Mouse (Mus musculus): ENCODE measurements around the gene Ankef1. TPM values are rescaled to one million over a fixed set of nuclear protein-coding genes. Genes with fewer than 3 reads are reported as not detected.

The Ankef1 gene
- polyA plus RNA-seq, 1 experiment = 1.0 TPM

GRCm38 (mm10) chr2:136532033-136532432 is 30.3 kb downstream of the Ankef1 start:
- H3K27ac ChIP-seq (ENCODE audit: control insufficient read depth, insufficient read depth, low read depth, low read length, poor library complexity) = no peak overlapping the region
- H3K4me1 ChIP-seq (ENCODE audit: control insufficient read depth, insufficient read depth, low read length) = no peaks in the 10 kb centered on the region
- WGBS = 6% methylated on average over 23 of the region's 23 CpGs
- peak overlapping the region; percentile 1 for H3K4me3 ChIP-seq (replicated peaks; ENCODE audit: control insufficient read depth, low read depth, low read length)
- TF ChIP-seq CTCF (IDR thresholded peaks at IDR 0.05; ENCODE audit: control insufficient read depth, insufficient read depth, low read length) (no peak), POLR2A (IDR thresholded peaks at IDR 0.05; ENCODE audit: borderline replicate concordance, control insufficient read depth, low read depth, low read length) (no peak)

DNA sequence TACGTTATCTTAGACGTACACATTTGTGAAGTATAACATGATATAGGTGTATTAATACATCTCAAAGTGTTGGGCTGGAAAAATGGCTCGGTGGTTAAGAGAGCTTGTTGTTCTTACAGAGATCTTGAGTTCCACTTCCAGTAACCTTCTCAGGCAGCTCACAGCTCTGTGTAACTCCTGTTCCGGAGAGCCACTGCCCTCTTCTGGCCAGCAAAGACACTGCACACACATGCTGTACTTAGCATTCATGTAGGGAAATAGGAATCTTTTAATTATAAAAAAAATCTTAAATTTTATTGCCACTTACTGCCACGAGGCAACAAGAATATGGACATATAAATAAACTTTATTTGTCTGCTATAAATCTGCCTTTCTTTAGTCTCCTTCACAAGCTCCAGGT is 56.3 kb downstream of the Ankef1 start:
- TF ChIP-seq CTCF (IDR thresholded peaks at IDR 0.05; ENCODE audit: control insufficient read depth, insufficient read depth, low read length) = no peak
- no peak for TF ChIP-seq POLR2A (IDR thresholded peaks at IDR 0.05; ENCODE audit: borderline replicate concordance, control insufficient read depth, low read depth, low read length)
- 66% methylated on average over 5 of the region's 5 CpGs for WGBS
- Histone ChIP-seq H3K4me3 (replicated peaks; ENCODE audit: control insufficient read depth, low read depth, low read length) (no peak overlapping the region), H3K4me1 (ENCODE audit: control insufficient read depth, insufficient read depth, low read length) (no peaks in the 10 kb centered on the region), H3K27ac (ENCODE audit: control insufficient read depth, insufficient read depth, low read depth, low read length, poor library complexity) (no peak overlapping the region)

DNA sequence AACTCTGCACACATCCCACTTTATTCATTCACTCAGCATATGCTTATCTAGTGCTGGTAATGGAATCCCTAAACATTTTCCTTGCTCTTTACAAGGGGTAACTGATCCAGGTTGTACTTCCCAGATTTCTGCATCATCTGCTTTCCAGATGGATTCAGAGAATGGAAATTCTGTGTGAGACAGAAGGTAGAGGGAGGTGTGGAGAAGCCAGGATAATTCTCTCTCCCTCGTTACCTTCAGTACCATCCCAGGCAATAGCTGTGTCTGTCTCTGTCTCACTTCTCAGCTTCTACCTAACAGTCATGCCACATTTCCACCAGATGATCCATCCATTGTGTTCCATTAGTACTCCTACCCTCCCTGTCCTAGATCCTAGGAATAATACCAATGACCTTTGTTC is 60.6 kb downstream of the Ankef1 start:
- Histone ChIP-seq H3K4me1 (ENCODE audit: control insufficient read depth, insufficient read depth, low read length) (no peaks in the 10 kb centered on the region), H3K27ac (ENCODE audit: control insufficient read depth, insufficient read depth, low read depth, low read length, poor library complexity) (no peak overlapping the region), H3K4me3 (replicated peaks; ENCODE audit: control insufficient read depth, low read depth, low read length) (no peak overlapping the region)
- 67% methylated on average over 1 of the region's 1 CpGs for WGBS
- TF ChIP-seq POLR2A (IDR thresholded peaks at IDR 0.05; ENCODE audit: borderline replicate concordance, control insufficient read depth, low read depth, low read length) = no peak
- TF ChIP-seq CTCF (IDR thresholded peaks at IDR 0.05; ENCODE audit: control insufficient read depth, insufficient read depth, low read length) = no peak

DNA sequence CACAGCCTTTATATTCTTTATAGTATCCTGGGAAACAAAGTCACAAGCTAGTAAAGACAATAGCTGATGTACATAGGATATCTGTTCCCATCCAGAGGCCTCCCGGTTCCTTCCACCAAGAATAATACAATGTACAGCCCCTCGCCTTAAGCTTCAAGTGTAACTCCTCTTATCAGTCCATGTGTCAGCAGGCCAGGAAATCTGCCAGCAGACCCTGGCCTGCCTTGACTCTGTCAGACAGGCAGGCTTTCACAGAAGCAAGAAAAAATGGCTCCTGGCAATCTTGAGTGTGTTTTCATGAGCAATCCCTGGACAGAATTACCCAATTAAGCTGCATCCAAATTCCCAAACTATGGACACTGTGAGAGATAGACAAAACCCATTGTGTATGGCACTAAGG is 69.1 kb downstream of the Ankef1 start:
- no peak overlapping the region for H3K27ac ChIP-seq (ENCODE audit: control insufficient read depth, insufficient read depth, low read depth, low read length, poor library complexity)
- TF ChIP-seq CTCF (IDR thresholded peaks at IDR 0.05; ENCODE audit: control insufficient read depth, insufficient read depth, low read length) (no peak), POLR2A (IDR thresholded peaks at IDR 0.05; ENCODE audit: borderline replicate concordance, control insufficient read depth, low read depth, low read length) (no peak)
- 58% methylated on average over 2 of the region's 2 CpGs for WGBS
- no peak overlapping the region for H3K4me3 ChIP-seq (replicated peaks; ENCODE audit: control insufficient read depth, low read depth, low read length)
- H3K4me1 ChIP-seq (ENCODE audit: control insufficient read depth, insufficient read depth, low read length) = no peaks in the 10 kb centered on the region

- WGBS = 42% methylated on average over 2 of the region's 2 CpGs
Measured at GRCm38 (mm10) chr2:136582762-136583161, 81.1 kb downstream of the Ankef1 start.

DNA sequence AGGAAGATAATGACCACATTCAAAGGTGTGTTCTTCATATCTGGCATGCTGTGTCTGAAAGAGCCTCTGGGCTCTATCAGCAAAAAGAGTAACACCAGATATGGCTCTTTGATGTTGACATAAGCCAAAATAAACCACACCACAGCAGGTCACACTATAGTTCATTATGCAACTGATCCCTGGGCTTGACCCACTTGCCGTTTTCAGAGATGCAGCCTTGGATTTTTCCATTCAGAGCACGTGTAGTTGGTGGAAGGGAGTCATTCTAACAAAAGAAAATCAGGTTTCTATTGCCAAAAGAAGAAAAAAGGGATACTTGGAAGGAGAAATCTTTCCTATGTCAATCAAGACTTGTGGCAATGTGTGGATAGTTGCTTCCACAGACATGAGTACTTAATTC is 87.1 kb downstream of the Ankef1 start:
- no peak overlapping the region for H3K4me3 ChIP-seq (replicated peaks; ENCODE audit: control insufficient read depth, low read depth, low read length)
- WGBS = 38% methylated on average over 2 of the region's 2 CpGs

More at GRCm38 (mm10) chr2:136582762-136583161, 81.1 kb downstream of the Ankef1 start:
- no peak for TF ChIP-seq CTCF (IDR thresholded peaks at IDR 0.05; ENCODE audit: control insufficient read depth, insufficient read depth, low read length)
- TF ChIP-seq POLR2A (IDR thresholded peaks at IDR 0.05; ENCODE audit: borderline replicate concordance, control insufficient read depth, low read depth, low read length) = no peak
- H3K4me3 ChIP-seq (replicated peaks; ENCODE audit: control insufficient read depth, low read depth, low read length) = no peak overlapping the region
- H3K27ac ChIP-seq (ENCODE audit: control insufficient read depth, insufficient read depth, low read depth, low read length, poor library complexity) = no peak overlapping the region
- no peaks in the 10 kb centered on the region for H3K4me1 ChIP-seq (ENCODE audit: control insufficient read depth, insufficient read depth, low read length)

DNA sequence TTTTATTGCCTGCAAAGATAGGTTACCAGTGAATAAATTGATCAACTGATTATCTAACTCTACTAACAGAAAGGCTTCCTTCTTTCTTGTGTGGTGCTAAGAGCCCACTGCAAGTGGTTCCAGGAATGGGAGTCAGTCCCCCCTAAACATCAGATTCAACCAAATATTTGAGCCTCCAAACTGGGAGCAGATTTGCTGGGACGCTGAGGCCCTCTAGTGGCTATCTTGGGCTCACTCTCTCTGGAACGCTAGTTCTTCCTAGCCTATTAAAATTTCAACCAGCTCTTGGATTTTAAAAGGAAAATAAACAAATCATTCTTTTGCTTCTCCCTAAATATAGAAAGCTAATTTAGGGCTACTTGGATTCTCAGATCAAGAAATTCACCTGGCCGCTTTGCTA is 94.7 kb downstream of the Ankef1 start:
- no peak overlapping the region for H3K27ac ChIP-seq (ENCODE audit: control insufficient read depth, insufficient read depth, low read depth, low read length, poor library complexity)
- no peaks in the 10 kb centered on the region for H3K4me1 ChIP-seq (ENCODE audit: control insufficient read depth, insufficient read depth, low read length)
- TF ChIP-seq CTCF (IDR thresholded peaks at IDR 0.05; ENCODE audit: control insufficient read depth, insufficient read depth, low read length) (0 out of 2 replicates have a peak, but pooled peaks have one; percentile 4), POLR2A (IDR thresholded peaks at IDR 0.05; ENCODE audit: borderline replicate concordance, control insufficient read depth, low read depth, low read length) (no peak)
- WGBS = 30% methylated on average over 3 of the region's 3 CpGs
- no peak overlapping the region for H3K4me3 ChIP-seq (replicated peaks; ENCODE audit: control insufficient read depth, low read depth, low read length)

More for the DNA sequence above, 87.1 kb downstream of the Ankef1 start:
- H3K27ac ChIP-seq (ENCODE audit: control insufficient read depth, insufficient read depth, low read depth, low read length, poor library complexity) = no peak overlapping the region
- no peaks in the 10 kb centered on the region for H3K4me1 ChIP-seq (ENCODE audit: control insufficient read depth, insufficient read depth, low read length)
- TF ChIP-seq CTCF (IDR thresholded peaks at IDR 0.05; ENCODE audit: control insufficient read depth, insufficient read depth, low read length) = no peak
- no peak for TF ChIP-seq POLR2A (IDR thresholded peaks at IDR 0.05; ENCODE audit: borderline replicate concordance, control insufficient read depth, low read depth, low read length)

DNA sequence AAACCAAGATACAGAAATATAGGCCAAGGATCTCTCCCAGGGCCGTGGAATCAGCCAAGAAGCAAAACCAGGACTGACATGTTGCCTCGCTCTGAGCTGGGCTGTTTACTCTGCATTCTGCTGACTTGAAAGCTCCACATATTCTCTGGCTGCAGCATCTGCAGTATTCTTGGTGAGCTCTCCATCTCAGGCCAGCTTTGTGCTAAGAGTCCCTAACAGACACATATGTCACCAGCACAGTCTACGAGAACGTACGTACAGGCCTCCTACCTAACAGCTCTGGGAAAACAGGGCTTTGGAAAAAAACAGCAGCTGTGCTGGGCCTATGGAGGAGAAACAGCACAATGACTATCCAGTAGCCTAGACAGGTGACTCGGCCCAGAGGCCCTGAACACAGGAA is 97.0 kb downstream of the Ankef1 start:
- WGBS = 75% methylated on average over 6 of the region's 6 CpGs
- H3K4me1 ChIP-seq (ENCODE audit: control insufficient read depth, insufficient read depth, low read length) = no peaks in the 10 kb centered on the region
- no peak overlapping the region for H3K4me3 ChIP-seq (replicated peaks; ENCODE audit: control insufficient read depth, low read depth, low read length)
- no peak overlapping the region for H3K27ac ChIP-seq (ENCODE audit: control insufficient read depth, insufficient read depth, low read depth, low read length, poor library complexity)
- TF ChIP-seq CTCF (IDR thresholded peaks at IDR 0.05; ENCODE audit: control insufficient read depth, insufficient read depth, low read length) = no peak
- TF ChIP-seq POLR2A (IDR thresholded peaks at IDR 0.05; ENCODE audit: borderline replicate concordance, control insufficient read depth, low read depth, low read length) = no peak

DNA sequence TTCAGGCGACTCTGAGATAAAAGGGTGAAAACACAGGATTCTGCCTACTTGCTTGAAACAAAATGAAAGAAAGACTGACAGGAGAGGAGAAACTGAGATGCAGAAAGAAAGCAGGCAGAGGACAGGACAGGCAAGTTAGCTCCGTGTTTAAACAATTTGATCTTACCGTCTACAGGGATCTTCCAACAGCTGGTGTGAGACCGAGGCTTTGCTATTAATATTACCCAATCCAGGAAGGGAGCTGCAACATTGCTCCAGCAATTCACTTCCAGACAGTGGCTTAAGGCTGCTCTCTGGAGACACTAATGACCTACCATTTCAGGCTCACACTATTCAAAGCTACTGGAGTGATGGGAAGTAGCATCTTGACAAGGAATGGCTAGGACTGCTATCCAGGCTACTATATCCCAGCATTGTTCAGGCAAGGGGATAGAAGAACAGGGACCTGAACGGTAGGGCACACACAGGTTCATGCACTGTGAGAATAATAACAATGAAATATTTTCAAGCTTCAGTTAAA is 99.0 kb downstream of the Ankef1 start:
- no peak for TF ChIP-seq CTCF (IDR thresholded peaks at IDR 0.05; ENCODE audit: control insufficient read depth, insufficient read depth, low read length)
- TF ChIP-seq POLR2A (IDR thresholded peaks at IDR 0.05; ENCODE audit: borderline replicate concordance, control insufficient read depth, low read depth, low read length) = no peak
- WGBS = 70% methylated on average over 5 of the region's 5 CpGs
- no peaks in the 10 kb centered on the region for H3K4me1 ChIP-seq (ENCODE audit: control insufficient read depth, insufficient read depth, low read length)
- H3K27ac ChIP-seq (ENCODE audit: control insufficient read depth, insufficient read depth, low read depth, low read length, poor library complexity) = no peak overlapping the region
- no peak overlapping the region for H3K4me3 ChIP-seq (replicated peaks; ENCODE audit: control insufficient read depth, low read depth, low read length)

Data from bone marrow, adult 2 months (tissue).